Mouse (Mus musculus) MEL (cell line): ENCODE measurements around the gene Spcs3. TPM values are rescaled to one million over a fixed set of nuclear protein-coding genes. Genes with fewer than 3 reads are reported as not detected.

ENCODE experiments used
- DNase-seq: peaks from one replicate; pipeline ENCODE4 v3.0.0; 2011; ENCODE audit warnings: low read depth, low spot score
- H3K27ac ChIP-seq: 2 replicates; pipeline ENCODE4 v1.5.1; 2012; ENCODE audit warnings: low read depth, mild to moderate bottlenecking, control low read depth, low read length, moderate library complexity; ENCODE audit not compliant: control insufficient read depth
- H3K27me3 ChIP-seq, 2 experiments: fragments of 150-350 bp in 1 of 2; sonication (generic) in 1 of 2; 2 replicates each; pipeline ENCODE4 v1.6.1; 2012; ENCODE audit warnings: low read length in 2 of 2, mild to moderate bottlenecking in 2 of 2, improper control_type of control experiment in 1 of 2, moderate library complexity in 1 of 2; ENCODE audit not compliant: insufficient read depth in 2 of 2, control insufficient read depth in 1 of 2
- H3K36me3 ChIP-seq, 2 experiments: 2 replicates each; pipeline ENCODE4 v1.6.1; 2012 to 2014; ENCODE audit warnings: low read length in 2 of 2, improper control_type of control experiment in 1 of 2, inconsistent platforms in 1 of 2, mild to moderate bottlenecking in 1 of 2; ENCODE audit not compliant: insufficient read depth in 2 of 2, control insufficient read depth in 1 of 2
- H3K4me1 ChIP-seq, 2 experiments: fragments of 150-350 bp in 1 of 2; sonication (generic) in 1 of 2; 2 replicates each; pipeline ENCODE4 v1.6.1; 2012; ENCODE audit warnings: low read length in 2 of 2, improper control_type of control experiment in 1 of 2, mild to moderate bottlenecking in 1 of 2; ENCODE audit not compliant: insufficient read depth in 2 of 2, control insufficient read depth in 1 of 2
- H3K4me3 ChIP-seq, 2 experiments: fragments of 150-350 bp in 1 of 2; sonication (generic) in 1 of 2; 2 replicates each; pipeline ENCODE4 v1.5.1; 2012; ENCODE audit warnings: low read depth in 2 of 2, low read length in 2 of 2, mild to moderate bottlenecking in 2 of 2, moderate library complexity in 2 of 2, control low read depth in 1 of 2, improper control_type of control experiment in 1 of 2; ENCODE audit not compliant: control insufficient read depth in 1 of 2, insufficient read depth in 1 of 2
- H3K79me2 ChIP-seq: 2 replicates; pipeline ENCODE4 v1.6.1; 2012; ENCODE audit warnings: mild to moderate bottlenecking, low read length, moderate library complexity; ENCODE audit not compliant: control insufficient read depth, poor library complexity, insufficient read depth
- H3K9ac ChIP-seq: 2 replicates; pipeline ENCODE4 v1.6.1; 2012; ENCODE audit warnings: low read depth, mild to moderate bottlenecking, control low read depth, low read length, moderate library complexity; ENCODE audit not compliant: control insufficient read depth, poor library complexity, severe bottlenecking
- H3K9me3 ChIP-seq: fragments of 150-350 bp; sonication (generic); replicated peaks from 2 replicates; pipeline ENCODE4 v1.6.1; 2012; ENCODE audit warnings: mild to moderate bottlenecking, low read length, improper control_type of control experiment, moderate library complexity; ENCODE audit not compliant: insufficient read depth
- BHLHE40 ChIP-seq: IDR thresholded peaks from 2 replicates; pipeline ENCODE4 v1.6.1; 2012; ENCODE audit warnings: low read depth, mild to moderate bottlenecking, inconsistent platforms, low read length, improper control_type of control experiment, borderline replicate concordance
- CHD1 ChIP-seq: IDR thresholded peaks from 2 replicates; pipeline ENCODE4 v1.6.1; 2012; ENCODE audit warnings: low read depth, mild to moderate bottlenecking, inconsistent platforms, low read length, improper control_type of control experiment
- CHD2 ChIP-seq: IDR thresholded peaks from 2 replicates; pipeline ENCODE4 v1.6.1; 2011; ENCODE audit warnings: low read length, improper control_type of control experiment
- ELF1 ChIP-seq: IDR thresholded peaks from 2 replicates; pipeline ENCODE4 v1.6.1; 2014; ENCODE audit warnings: low read depth, mild to moderate bottlenecking, inconsistent platforms, low read length, improper control_type of control experiment, moderate library complexity
- EP300 ChIP-seq, 2 experiments: IDR thresholded peaks; 2 replicates each; pipeline ENCODE4 v1.6.1; 2011; ENCODE audit warnings: improper control_type of control experiment in 2 of 2, low read length in 2 of 2, low read depth in 1 of 2, mild to moderate bottlenecking in 1 of 2
- ETS1 ChIP-seq: IDR thresholded peaks from 2 replicates; pipeline ENCODE4 v1.6.1; 2012; ENCODE audit warnings: low read depth, mild to moderate bottlenecking, inconsistent platforms, low read length, improper control_type of control experiment, moderate library complexity
- GATA1 ChIP-seq: IDR thresholded peaks from 2 replicates; pipeline ENCODE4 v1.6.1; 2011; ENCODE audit warnings: low read depth, low read length, improper control_type of control experiment
- JUND ChIP-seq: IDR thresholded peaks from 2 replicates; pipeline ENCODE4 v1.6.1; 2011; ENCODE audit warnings: low read depth, mild to moderate bottlenecking, improper control_type of control experiment, low read length
- MAFK ChIP-seq: IDR thresholded peaks from 2 replicates; pipeline ENCODE4 v1.6.1; 2011; ENCODE audit warnings: low read depth, mild to moderate bottlenecking, low read length, improper control_type of control experiment, borderline replicate concordance
- MAX ChIP-seq: IDR thresholded peaks from 2 replicates; pipeline ENCODE4 v1.6.1; 2011; ENCODE audit warnings: low read length, improper control_type of control experiment
- MEF2A ChIP-seq: IDR thresholded peaks from 2 replicates; pipeline ENCODE4 v1.6.1; 2014; ENCODE audit warnings: low read depth, mild to moderate bottlenecking, inconsistent platforms, low read length, improper control_type of control experiment; ENCODE audit not compliant: poor library complexity, insufficient replicate concordance, severe bottlenecking; ENCODE audit errors: extremely low read depth
- MXI1 ChIP-seq: IDR thresholded peaks from 2 replicates; pipeline ENCODE4 v1.6.1; 2011; ENCODE audit warnings: mild to moderate bottlenecking, low read depth, low read length, improper control_type of control experiment
- MYB ChIP-seq: IDR thresholded peaks from 2 replicates; pipeline ENCODE4 v1.6.1; 2011; ENCODE audit warnings: mild to moderate bottlenecking, low read depth, low read length, improper control_type of control experiment
- MYC ChIP-seq: IDR thresholded peaks from 2 replicates; pipeline ENCODE4 v1.6.1; 2011; ENCODE audit warnings: low read depth, mild to moderate bottlenecking, low read length, improper control_type of control experiment, moderate library complexity
- NELFE ChIP-seq: IDR thresholded peaks from 2 replicates; pipeline ENCODE4 v1.6.1; 2011; ENCODE audit warnings: low read depth, low read length, improper control_type of control experiment
- NRF1 ChIP-seq: IDR thresholded peaks from 2 replicates; pipeline ENCODE4 v1.6.1; 2014; ENCODE audit warnings: low read depth, mild to moderate bottlenecking, inconsistent platforms, low read length, improper control_type of control experiment, moderate library complexity; ENCODE audit not compliant: poor library complexity, insufficient read depth, severe bottlenecking
- POLR2A ChIP-seq, 2 experiments: IDR thresholded peaks; 2 replicates each; pipeline ENCODE4 v1.6.1; 2011 to 2012; ENCODE audit warnings: low read length in 2 of 2, mild to moderate bottlenecking in 2 of 2, control low read depth in 1 of 2, improper control_type of control experiment in 1 of 2, low read depth in 1 of 2, moderate library complexity in 1 of 2; ENCODE audit not compliant: control insufficient read depth in 1 of 2, insufficient read depth in 1 of 2, poor library complexity in 1 of 2
- POLR2AphosphoS2 ChIP-seq: IDR thresholded peaks from 2 replicates; pipeline ENCODE4 v1.6.1; 2011; ENCODE audit warnings: low read length, improper control_type of control experiment
- POLR2AphosphoS5 ChIP-seq: IDR thresholded peaks from 2 replicates; pipeline ENCODE4 v1.6.1; 2012; ENCODE audit warnings: low read depth, borderline replicate concordance, mild to moderate bottlenecking, inconsistent platforms, low read length, moderate library complexity, mixed read lengths
- RCOR1 ChIP-seq: IDR thresholded peaks from 2 replicates; pipeline ENCODE4 v1.6.1; 2012; ENCODE audit warnings: low read depth, mild to moderate bottlenecking, inconsistent platforms, low read length, improper control_type of control experiment
- SIN3A ChIP-seq: IDR thresholded peaks from 2 replicates; pipeline ENCODE4 v1.6.1; 2012; ENCODE audit warnings: low read length, improper control_type of control experiment, inconsistent platforms
- SMC3 ChIP-seq: IDR thresholded peaks from 2 replicates; pipeline ENCODE4 v1.6.1; 2011; ENCODE audit warnings: low read depth, low read length, improper control_type of control experiment
- TAL1 ChIP-seq: IDR thresholded peaks from 2 replicates; pipeline ENCODE4 v1.6.1; 2012; ENCODE audit warnings: mild to moderate bottlenecking, inconsistent platforms, low read length, moderate library complexity, mixed read lengths
- TBP ChIP-seq: IDR thresholded peaks from 2 replicates; pipeline ENCODE4 v1.8.0; 2011; ENCODE audit warnings: low read depth, low read length, improper control_type of control experiment
- UBTF ChIP-seq: IDR thresholded peaks from 2 replicates; pipeline ENCODE4 v1.6.1; 2012; ENCODE audit warnings: low read depth, mild to moderate bottlenecking, inconsistent platforms, low read length, improper control_type of control experiment, moderate library complexity, borderline replicate concordance; ENCODE audit not compliant: insufficient read depth
- USF1 ChIP-seq: IDR thresholded peaks from 2 replicates; pipeline ENCODE4 v1.6.1; 2014; ENCODE audit warnings: low read depth, mild to moderate bottlenecking, inconsistent platforms, low read length, improper control_type of control experiment, moderate library complexity
- USF2 ChIP-seq, 2 experiments: IDR thresholded peaks; 2 replicates each; pipeline ENCODE4 v1.6.1; 2011 to 2012; ENCODE audit warnings: improper control_type of control experiment in 2 of 2, low read length in 2 of 2, borderline replicate concordance in 1 of 2, inconsistent platforms in 1 of 2, low read depth in 1 of 2, mild to moderate bottlenecking in 1 of 2; ENCODE audit not compliant: insufficient read depth in 1 of 2
- ZC3H11A ChIP-seq: IDR thresholded peaks from 2 replicates; pipeline ENCODE4 v1.6.1; 2012; ENCODE audit warnings: low read depth, mild to moderate bottlenecking, inconsistent platforms, low read length, improper control_type of control experiment
- ZKSCAN1 ChIP-seq: IDR thresholded peaks from 2 replicates; pipeline ENCODE4 v1.6.1; 2012; ENCODE audit warnings: low read depth, mild to moderate bottlenecking, inconsistent platforms, low read length, improper control_type of control experiment, moderate library complexity
- ZMIZ1 ChIP-seq: IDR thresholded peaks from 2 replicates; pipeline ENCODE4 v1.6.1; 2012; ENCODE audit warnings: low read depth, mild to moderate bottlenecking, inconsistent platforms, low read length, improper control_type of control experiment, moderate library complexity
- ZNF384 ChIP-seq: IDR thresholded peaks from 2 replicates; pipeline ENCODE4 v1.6.1; 2012; ENCODE audit warnings: low read depth, mild to moderate bottlenecking, inconsistent platforms, low read length, improper control_type of control experiment
- polyA plus RNA-seq, 2 experiments: library from polyadenylated mRNA; stranded (reverse) in 1 of 2; unstranded in 1 of 2; fragments of >175 nt in 1 of 2; fragments of >200 nt in 1 of 2; gene quantifications; 2 replicates each; pipeline versions ENCODE4 v1.2.1 to v1.2.4; 2012; ENCODE audit warnings: low replicate concordance in 2 of 2, low read depth in 1 of 2; ENCODE audit not compliant: insufficient read length in 2 of 2, insufficient read depth in 1 of 2, missing spikeins in 1 of 2
- total RNA-seq: library from RNA; depleted of rRNA; stranded (reverse); fragments of 300-350 nt; gene quantifications from 2 replicates; pipeline ENCODE4 v1.2.3, GENCODE M21; 2012

The Spcs3 gene
- total and polyA plus RNA-seq, 3 experiments: 69.0 to 140 (median 78.0) TPM

DNA sequence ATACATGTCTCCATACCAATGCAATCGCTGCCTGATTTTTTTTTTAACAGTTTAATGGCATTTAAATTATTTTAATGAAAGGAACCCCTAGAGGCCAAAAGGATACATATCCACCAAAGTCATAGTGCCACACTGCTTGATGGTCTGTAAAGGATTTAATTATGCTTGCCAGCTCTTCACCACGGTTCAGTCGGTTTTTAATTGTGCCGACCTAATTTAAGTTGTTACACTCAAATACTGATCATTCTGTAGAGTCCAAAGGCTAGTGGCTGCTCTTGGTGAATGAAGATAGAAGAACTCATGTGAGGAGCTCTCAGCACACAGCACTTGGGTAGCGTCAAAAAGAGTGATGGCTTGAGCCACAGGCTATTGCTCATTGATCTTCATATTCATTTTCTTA lies 5.4 kb upstream of the Spcs3 start:
- no peaks in the 10 kb centered on the region for H3K27me3 ChIP-seq
- H3K36me3 ChIP-seq: peaks cover 0 to 5% of the 10 kb centered on the region in 2 experiments; a peak in 1 of 4 replicates
- H3K9ac ChIP-seq: no peak overlapping the region
- no peak overlapping the region for H3K4me3 ChIP-seq
- TF ChIP-seq MAFK: no peak
- H3K4me1 ChIP-seq: no peaks in the 10 kb centered on the region
- no peak overlapping the region for H3K27ac ChIP-seq
- H3K9me3 ChIP-seq: no peaks in the 10 kb centered on the region
- peaks cover under 1% of the 10 kb centered on the region; the same call in 1 of the 2 replicates for H3K79me2 ChIP-seq
- DNase-seq: no peak

DNA sequence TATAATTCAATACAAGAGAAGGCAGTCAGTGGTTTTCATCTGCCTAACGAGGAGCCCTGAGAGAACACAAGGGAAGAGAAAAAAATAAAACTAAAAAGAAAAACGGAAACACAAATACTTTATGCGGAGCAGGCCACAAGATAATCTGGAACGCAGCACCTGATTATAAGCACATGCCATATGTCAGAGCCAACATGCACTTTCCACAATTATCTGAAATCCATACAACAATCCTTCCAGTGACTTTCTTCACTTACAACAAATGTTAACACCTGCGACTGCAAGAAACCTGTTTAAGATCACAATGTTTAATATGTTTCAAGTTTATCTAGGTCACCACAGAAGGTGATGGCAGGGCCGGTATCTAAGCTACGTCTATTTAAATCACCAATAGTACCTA lies 1.2 kb downstream of the Spcs3 start:
- Histone ChIP-seq H3K9ac (peak overlapping the region; percentile 97), H3K4me3 (peak overlapping the region; percentile 77 to 93), H3K4me1 (peaks cover 2 to 10% of the 10 kb centered on the region in 2 experiments; a peak in 3 of 4 replicates), H3K79me2 (peaks cover 23% of the 10 kb centered on the region), H3K9me3 (no peaks in the 10 kb centered on the region), H3K36me3 (peaks cover 16 to 31% of the 10 kb centered on the region in 2 experiments), H3K27ac (peak overlapping the region; percentile 90), H3K27me3 (no peaks in the 10 kb centered on the region)
- DNase-seq: peak; percentile 70
- TF ChIP-seq USF2 (IDR thresholded peaks at IDR 0.05; ENCODE audit: borderline replicate concordance in 1 of 2, insufficient read depth in 1 of 2, low read depth in 1 of 2, low read length in 2 of 2) (no peak), POLR2AphosphoS5 (no peak), GATA1 (peak; percentile 45; the same call in 1 of the 2 replicates), ZMIZ1 (no peak), CHD1 (0 out of 2 replicates have a peak, but pooled peaks have one; percentile 74), MYB (no peak), SIN3A (peak; percentile 76), JUND (no peak), MYC (peak; percentile 87), MAFK (no peak), MAX (peak; percentile 78), POLR2A (IDR thresholded peaks at IDR 0.05; ENCODE audit: control insufficient read depth in 1 of 2, insufficient read depth in 1 of 2, low read depth in 1 of 2, low read length in 2 of 2, poor library complexity in 1 of 2) (no peak), NELFE (no peak), SMC3 (no peak), BHLHE40 (peak; percentile 80), ZKSCAN1 (no peak), POLR2AphosphoS2 (no peak), CHD2 (no peak), ZNF384 (no peak), EP300 (IDR thresholded peaks at IDR 0.05; ENCODE audit: low read depth in 1 of 2, low read length in 2 of 2) (no peak; a peak in 2 of 4 replicates), UBTF (no peak), MXI1 (peak; percentile 87), NRF1 (no peak), RCOR1 (no peak), USF1 (peak; percentile 14; the same call in 1 of the 2 replicates), MEF2A (no peak), TAL1 (0 out of 2 replicates have a peak, but pooled peaks have one; percentile 3), ETS1 (peak; percentile 61; the same call in 1 of the 2 replicates), ELF1 (no peak), TBP (no peak), ZC3H11A (no peak)
